8 mouse cellular contexts compared by ENCODE assay signal in genomic region chr19:32387403-32388190, GRCm38 (mm10). TPM values are rescaled to one million over a fixed set of nuclear protein-coding genes. Genes with fewer than 3 reads are reported as not detected.
DNase-seq lines count a peak whose midpoint lies in the region; ATAC-seq lines count a peak whose summit lies in the region.

No protein-coding gene starts in this region.

- peak overlapping the region; percentile 77 for H3K4me3 ChIP-seq in erythroblast, embryonic 14.5 days (replicated peaks)
- peak overlapping the region; percentile 82 for H3K4me3 ChIP-seq in forebrain, embryonic 16.5 days (replicated peaks; ENCODE audit: low read length)
- H3K4me3 ChIP-seq in hindbrain, embryonic 10.5 days, result peak overlapping the region; percentile 82

- no peak for ATAC-seq in erythroblast, adult 5-6 weeks (replicated peaks; ENCODE audit: low FRiP score, poor library complexity, severe bottlenecking)
- peak; percentile 16; the same call in 1 of the 2 replicates for ATAC-seq in forebrain, embryonic 16.5 days

- H3K27ac ChIP-seq in forebrain, embryonic 16.5 days (ENCODE audit: low read length), result peak overlapping the region; percentile 90
- peak overlapping the region; percentile 98 for H3K27ac ChIP-seq in hindbrain, embryonic 10.5 days

- peaks cover 63% of the 10 kb centered on the region for H3K27me3 ChIP-seq in erythroblast, embryonic 14.5 days (ENCODE audit: control insufficient read depth)
- H3K27me3 ChIP-seq in forebrain, embryonic 16.5 days (replicated peaks; ENCODE audit: control insufficient read depth, insufficient read depth, low read length), result no peaks in the 10 kb centered on the region
- peaks cover 12% of the 10 kb centered on the region; the same call in 1 of the 2 replicates for H3K27me3 ChIP-seq in hindbrain, embryonic 10.5 days (ENCODE audit: insufficient read depth, poor library complexity, severe bottlenecking)

- H3K9ac ChIP-seq in forebrain, embryonic 16.5 days (replicated peaks; ENCODE audit: low read depth, low read length), result peak overlapping the region; percentile 79

- WGBS in forebrain, embryonic 16.5 days, result under 1% methylated on average over 71 of the region's 74 CpGs
- WGBS in hindbrain, embryonic 10.5 days, result under 1% methylated on average over 73 of the region's 74 CpGs

- H3K36me3 ChIP-seq in erythroblast, embryonic 14.5 days (ENCODE audit: control insufficient read depth), result no peaks in the 10 kb centered on the region
- H3K36me3 ChIP-seq in forebrain, embryonic 16.5 days (ENCODE audit: control insufficient read depth, insufficient read depth), result no peaks in the 10 kb centered on the region
- peaks cover 12% of the 10 kb centered on the region for H3K36me3 ChIP-seq in hindbrain, embryonic 10.5 days

- H3K4me2 ChIP-seq in forebrain, embryonic 16.5 days (ENCODE audit: low read length), result peak overlapping the region; percentile 90

- no peaks in the 10 kb centered on the region; the same call in 1 of the 2 replicates for H3K9me3 ChIP-seq in erythroblast, embryonic 14.5 days (ENCODE audit: control insufficient read depth, low read length)
- no peaks in the 10 kb centered on the region for H3K9me3 ChIP-seq in forebrain, embryonic 16.5 days (ENCODE audit: control insufficient read depth, low read length)
- no peaks in the 10 kb centered on the region for H3K9me3 ChIP-seq in hindbrain, embryonic 10.5 days

- peaks cover 39% of the 10 kb centered on the region for H3K4me1 ChIP-seq in erythroblast, embryonic 14.5 days (ENCODE audit: control insufficient read depth)
- peaks cover 16% of the 10 kb centered on the region for H3K4me1 ChIP-seq in forebrain, embryonic 16.5 days (replicated peaks; ENCODE audit: control insufficient read depth, insufficient read depth, low read length)
- peaks cover 28% of the 10 kb centered on the region for H3K4me1 ChIP-seq in hindbrain, embryonic 10.5 days (replicated peaks)

- DNase-seq in cerebellum, adult 11 months, result peak; percentile 78
- DNase-seq in hindbrain, embryonic 10.5 days (ENCODE audit: low spot score), result peak; percentile 54
- DNase-seq in layer of hippocampus, postnatal 10 days (ENCODE audit: low spot score in 2 of 2), result peak; percentile 56 to 68
- DNase-seq in lung, postnatal 10 days, result peak; percentile 59
- DNase-seq in retina, postnatal 7 days (ENCODE audit: low read depth, low spot score), result peak; percentile 27

RNA-seq across cellular contexts. Expression of gene Sgms1, which starts 1.9 kb away (rescaled TPM):
- polyA plus RNA-seq in erythroblast, embryonic 14.5 days (2012), result 0.22 and 0.28 TPM in 2 replicates
- total RNA-seq in erythroblast, adult 5-6 weeks (2015; ENCODE audit: low replicate concordance), result 84.4 and 110 TPM in 2 replicates
- 109 and 112 TPM in 2 replicates for total RNA-seq in erythroblast, adult 5-6 weeks (2017; ENCODE audit: low replicate concordance)
- polyA plus RNA-seq in forebrain, embryonic 16.5 days (2015; fragmentation: Nextera tagmentation; extraction: Ambion mirVana), result 14.0 and 16.3 TPM in 2 replicates
- polyA plus RNA-seq in hindbrain, embryonic 10.5 days (2016; fragmentation: Nextera tagmentation; extraction: Ambion mirVana), result 13.9 and 14.4 TPM in 2 replicates
- total RNA-seq in layer of hippocampus, postnatal 10 days (2021), result 10 to 100 TPM; 36.3 to 44.3 TPM

Comparison
In these comparisons a context has a peak if more than half of its experiments do, and no peak if none do; other contexts are left out.
1. DNase-seq: peak in every context shown above with its lines; median percentile 78 in cerebellum, adult 11 months; 62 in layer of hippocampus, postnatal 10 days; 59 in lung, postnatal 10 days; 54 in hindbrain, embryonic 10.5 days; 27 in retina, postnatal 7 days.
2. RNA of gene Sgms1, which starts 1.9 kb away (polyA plus RNA-seq): 14.0 to 16.3 TPM in forebrain, embryonic 16.5 days and 13.9 to 14.4 TPM in hindbrain, embryonic 10.5 days; 0.22 to 0.28 TPM in erythroblast, embryonic 14.5 days; every median in the first group is over 10 times any median in the second.
3. Peak in every context shown above with its lines, with median percentiles within 50 percentile points of each other: H3K4me3 ChIP-seq.